Mouse (Mus musculus) C3H10T1/2 (cell line): ENCODE results near the gene Lacc1. TPM values are rescaled to one million over a fixed set of nuclear protein-coding genes. Genes with fewer than 3 reads are reported as not detected.

ENCODE experiments used
- polyA plus RNA-seq, 2 experiments: library from polyadenylated mRNA; unstranded; fragments of >200 nt; fragmentation: generic; extraction: Trizol; gene quantifications; one replicate each; pipeline ENCODE4 v1.2.1; 2012; ENCODE audit warnings: missing spikeins in 2 of 2

Gene Lacc1
- 1 to 10 TPM in 1 of 2 experiments, under 1 TPM in 1; 0.61 to 4.5 TPM for polyA plus RNA-seq

GRCm38 (mm10) chr14:77036226-77037046, at the start of gene Lacc1, which contains the start of gene Ccdc122:
TSS of gene Lacc1 (minus strand) at chr14:77036904.
TSS of gene Ccdc122 (plus strand) at chr14:77036772.

Other genes starting within 250 kb of the Lacc1 start
- gene Ccdc122, start 132 bp downstream of the Lacc1 start, polyA plus RNA-seq = 1 to 10 TPM in 1 of 2 experiments, under 1 TPM in 1; 0.60 to 5.3 TPM
- under 1 TPM; 0.01 to 0.61 TPM for gene Enox1, start 119.9 kb upstream of the Lacc1 start, polyA plus RNA-seq